Mouse (Mus musculus) forebrain, embryonic 14.5 days (tissue): Measurements from ENCODE around the gene Tbx20. TPM values are rescaled to one million over a fixed set of nuclear protein-coding genes. Genes with fewer than 3 reads are reported as not detected.

Source experiments
- ATAC-seq: fragments of 200-750 bp; cut with Nextera tagmentation; 2 replicates; pipeline ENCODE4 v1.8.0; 2017; ENCODE audit warnings: mild to moderate bottlenecking, moderate library complexity
- DNase-seq: peaks from one replicate; pipeline ENCODE4 v3.0.0-alpha.2; 2015; ENCODE audit warnings: low spot score
- H3K27ac ChIP-seq: fragments of 300-500 bp; sonication (generic); 2 replicates; pipeline ENCODE4 v1.5.1; 2014; ENCODE audit warnings: low read depth, mild to moderate bottlenecking, control low read depth, low read length, moderate library complexity
- H3K27me3 ChIP-seq: fragments of 300-500 bp; sonication (generic); replicated peaks from 2 replicates; pipeline ENCODE4 v1.6.1; 2014; ENCODE audit warnings: low read length, control low read depth, mixed read lengths; ENCODE audit not compliant: control insufficient read depth, insufficient read depth
- H3K36me3 ChIP-seq: fragments of 300-500 bp; sonication (generic); 2 replicates; pipeline ENCODE4 v1.6.1; 2014; ENCODE audit warnings: low read length, control low read depth; ENCODE audit not compliant: control insufficient read depth, insufficient read depth
- H3K4me1 ChIP-seq: fragments of 300-500 bp; sonication (generic); 2 replicates; pipeline ENCODE4 v1.6.1; 2014; ENCODE audit warnings: antibody characterized with exemption, low read length, control low read depth; ENCODE audit not compliant: control insufficient read depth, insufficient read depth
- H3K4me2 ChIP-seq: fragments of 300-500 bp; sonication (generic); 2 replicates; pipeline ENCODE4 v1.6.1; 2014; ENCODE audit warnings: mild to moderate bottlenecking, control low read depth, low read length
- H3K4me3 ChIP-seq: fragments of 300-500 bp; sonication (generic); 2 replicates; pipeline ENCODE4 v1.5.1; 2014; ENCODE audit warnings: low read depth, low read length, control low read depth
- H3K9ac ChIP-seq: fragments of 300-500 bp; sonication (generic); 2 replicates; pipeline ENCODE4 v1.6.1; 2014; ENCODE audit warnings: mild to moderate bottlenecking, low read length, control low read depth, moderate library complexity
- H3K9me3 ChIP-seq: fragments of 300-500 bp; sonication (generic); replicated peaks from 2 replicates; pipeline ENCODE4 v1.6.1; 2016; ENCODE audit warnings: low read length, control low read depth, mixed read lengths; ENCODE audit not compliant: control insufficient read depth
- WGBS: fragments of 180-500 bp; shearing (Covaris S2); extraction: QIAGEN DNeasy Blood & Tissue Kit; methylation state at CpG from one replicate; pipeline ENCODE4 v1.1.7; 2014; 5-methylcytosine and 5-hydroxymethylcytosine counted together
- polyA plus RNA-seq: library from polyadenylated mRNA; unstranded; fragments of >200 nt; fragmentation: Nextera tagmentation; extraction: Ambion mirVana; gene quantifications from 2 replicates; pipeline ENCODE4 v1.2.1, GENCODE M21; 2014

Gene Tbx20
- polyA plus RNA-seq, 1 experiment from 2014 or later: 0.04 TPM

GRCm38 (mm10) chr9:24771713-24772112, 2.4 kb downstream of the Tbx20 start:
- no peaks in the 10 kb centered on the region for H3K9me3 ChIP-seq
- H3K4me3 ChIP-seq: no peak overlapping the region
- no peak overlapping the region for H3K27ac ChIP-seq
- H3K27me3 ChIP-seq: peaks cover 87% of the 10 kb centered on the region
- no peak overlapping the region for H3K9ac ChIP-seq
- H3K4me1 ChIP-seq: no peaks in the 10 kb centered on the region; the same call in 1 of the 2 replicates
- DNase-seq (no peak), ATAC-seq (no peak)
- no peak overlapping the region for H3K4me2 ChIP-seq
- WGBS: 10% methylated on average over 4 of the region's 4 CpGs
- no peaks in the 10 kb centered on the region for H3K36me3 ChIP-seq

DNA sequence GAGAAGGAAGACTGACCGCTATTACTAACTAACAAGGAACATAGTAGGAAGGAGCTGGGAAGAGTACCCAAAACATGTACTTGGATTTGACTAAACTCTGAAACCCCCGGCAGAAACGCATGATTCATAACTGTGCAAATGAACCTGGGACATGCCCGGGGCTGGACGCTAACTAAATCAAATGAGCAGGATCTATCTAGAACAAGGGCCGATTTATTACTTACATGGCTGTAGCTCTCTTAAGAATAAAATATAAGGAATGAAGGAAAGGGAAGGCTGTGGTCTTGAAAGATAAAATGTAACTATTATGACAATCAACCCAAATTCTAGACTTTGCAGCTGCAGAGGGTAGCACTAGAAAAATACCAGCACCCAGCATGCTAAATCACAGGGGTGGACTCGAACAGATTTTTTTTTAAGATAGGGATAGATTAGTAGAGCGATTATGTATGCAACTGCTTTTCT, 3.1 kb downstream of the Tbx20 start:
- Histone ChIP-seq H3K27ac (no peak overlapping the region), H3K9ac (no peak overlapping the region), H3K4me1 (no peaks in the 10 kb centered on the region; the same call in 1 of the 2 replicates), H3K36me3 (no peaks in the 10 kb centered on the region), H3K9me3 (no peaks in the 10 kb centered on the region), H3K4me3 (no peak overlapping the region), H3K4me2 (no peak overlapping the region), H3K27me3 (peaks cover 84% of the 10 kb centered on the region)
- ATAC-seq (no peak), DNase-seq (no peak)
- WGBS: 2% methylated on average over 8 of the region's 8 CpGs

DNA sequence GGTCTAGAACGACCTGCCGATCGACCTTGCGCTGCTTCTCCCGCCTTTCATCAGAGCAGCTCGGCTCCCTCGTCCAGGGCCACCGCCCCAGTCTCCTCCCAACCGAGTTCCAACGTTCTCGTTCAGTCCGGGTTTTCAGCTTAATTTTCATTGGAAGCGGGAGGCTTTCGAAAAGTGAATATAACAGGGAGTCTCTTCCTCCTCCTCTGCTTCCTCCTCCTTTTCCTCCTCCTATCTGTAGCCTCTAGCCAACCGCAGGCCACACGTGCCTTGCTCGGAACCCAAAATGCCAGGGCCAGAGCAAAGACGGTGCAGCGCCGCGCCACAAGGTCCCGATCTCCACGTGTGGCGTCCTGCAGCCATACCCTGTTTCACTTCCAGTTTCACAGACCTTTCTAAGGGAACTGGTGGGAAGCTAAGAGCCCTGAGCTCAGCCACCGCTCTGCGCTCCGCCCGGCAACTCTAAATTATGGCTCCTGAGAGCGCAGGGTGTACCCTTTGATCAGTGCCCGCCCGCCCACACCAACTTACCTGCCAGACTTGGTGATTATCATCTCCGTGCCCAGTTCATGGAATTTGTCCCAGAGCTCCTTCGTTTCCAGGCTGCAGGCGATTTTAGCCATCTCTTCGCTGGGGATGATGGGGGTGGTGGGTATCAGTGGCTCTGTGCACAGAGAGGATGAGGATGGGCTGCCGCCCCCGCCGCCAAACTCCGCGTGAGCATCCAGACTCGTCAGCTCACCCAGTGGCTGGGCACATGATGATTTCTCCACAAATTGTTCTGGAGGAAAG, 3.8 kb downstream of the Tbx20 start:
- Histone ChIP-seq H3K9ac (no peak overlapping the region), H3K27me3 (peaks cover 79% of the 10 kb centered on the region), H3K4me3 (no peak overlapping the region), H3K36me3 (no peaks in the 10 kb centered on the region), H3K27ac (no peak overlapping the region), H3K4me1 (no peaks in the 10 kb centered on the region; the same call in 1 of the 2 replicates), H3K9me3 (no peaks in the 10 kb centered on the region), H3K4me2 (peak overlapping the region; percentile 17; the same call in 1 of the 2 replicates)
- under 1% methylated on average over 41 of the region's 41 CpGs for WGBS
- ATAC-seq (0 out of 2 replicates have a peak, but pooled peaks have one; percentile 26), DNase-seq (no peak)

GRCm38 (mm10) chr9:24769611-24770010, 4.5 kb downstream of the Tbx20 start:
- peaks cover 72% of the 10 kb centered on the region for H3K27me3 ChIP-seq
- no peak overlapping the region for H3K4me2 ChIP-seq
- no peak for DNase-seq
- 2% methylated on average over 9 of the region's 9 CpGs for WGBS
- H3K27ac ChIP-seq: no peak overlapping the region
- no peak overlapping the region for H3K4me3 ChIP-seq
- H3K4me1 ChIP-seq: no peaks in the 10 kb centered on the region; the same call in 1 of the 2 replicates
- H3K36me3 ChIP-seq: no peaks in the 10 kb centered on the region
- ATAC-seq: no peak
- H3K9me3 ChIP-seq: no peaks in the 10 kb centered on the region
- H3K9ac ChIP-seq: no peak overlapping the region

DNA sequence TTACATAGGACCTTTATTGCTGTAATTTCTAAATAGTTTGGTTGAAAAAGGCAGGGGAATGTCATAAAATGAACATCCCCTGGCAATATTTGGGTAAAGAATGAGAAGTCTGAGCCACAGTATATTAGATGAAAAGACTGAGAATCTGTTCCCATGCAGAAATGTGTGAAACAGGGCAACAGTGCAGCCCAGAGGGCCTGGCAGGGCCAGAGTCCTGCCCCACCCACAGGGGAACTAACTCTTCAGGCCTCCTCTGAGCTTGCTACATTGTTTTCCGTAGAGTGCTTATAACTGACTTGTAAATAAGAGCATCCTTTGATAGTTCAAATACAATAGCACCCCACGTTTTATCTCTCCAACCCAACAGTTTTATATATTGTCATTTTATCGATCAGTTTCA, 7.0 kb downstream of the Tbx20 start:
- Histone ChIP-seq H3K27me3 (peaks cover 48% of the 10 kb centered on the region), H3K27ac (no peak overlapping the region), H3K9ac (no peak overlapping the region), H3K9me3 (no peaks in the 10 kb centered on the region), H3K4me2 (no peak overlapping the region), H3K4me3 (no peak overlapping the region), H3K36me3 (no peaks in the 10 kb centered on the region), H3K4me1 (no peaks in the 10 kb centered on the region)
- WGBS: 39% methylated on average over 3 of the region's 3 CpGs
- DNase-seq (no peak), ATAC-seq (no peak)

- Histone ChIP-seq H3K27ac (no peak overlapping the region), H3K27me3 (peaks cover 35% of the 10 kb centered on the region), H3K4me1 (no peaks in the 10 kb centered on the region), H3K4me2 (no peak overlapping the region), H3K9me3 (no peaks in the 10 kb centered on the region), H3K4me3 (no peak overlapping the region), H3K36me3 (no peaks in the 10 kb centered on the region), H3K9ac (no peak overlapping the region)
- DNase-seq (no peak), ATAC-seq (no peak)
- 42% methylated on average over 4 of the region's 4 CpGs for WGBS
Measured at GRCm38 (mm10) chr9:24765572-24765971, 8.5 kb downstream of the Tbx20 start.

DNA sequence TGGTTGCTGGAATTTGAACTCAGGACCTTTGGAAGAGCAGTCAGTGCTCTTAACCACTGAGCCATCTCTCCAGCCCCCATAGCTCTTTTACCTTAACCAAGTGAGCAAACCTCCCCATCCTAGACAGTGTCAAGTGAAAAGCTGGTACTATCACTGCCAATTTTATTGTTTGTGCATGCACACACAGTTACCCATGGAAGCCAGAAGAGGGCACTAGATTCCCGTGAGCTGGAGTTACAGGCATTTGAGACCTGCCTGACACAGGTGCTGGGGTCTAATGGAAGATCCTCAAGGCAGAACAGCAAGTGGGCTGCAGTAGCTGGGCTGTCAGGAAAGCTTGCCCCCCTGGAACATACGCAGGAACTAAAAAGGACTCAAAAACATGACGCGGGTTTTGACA, 13.6 kb downstream of the Tbx20 start:
- Histone ChIP-seq H3K4me2 (no peak overlapping the region), H3K27me3 (no peaks in the 10 kb centered on the region), H3K9me3 (no peaks in the 10 kb centered on the region), H3K4me1 (no peaks in the 10 kb centered on the region), H3K27ac (no peak overlapping the region), H3K9ac (no peak overlapping the region), H3K36me3 (no peaks in the 10 kb centered on the region), H3K4me3 (no peak overlapping the region)
- WGBS: 34% methylated on average over 4 of the region's 4 CpGs
- peak; percentile 37 for DNase-seq
- no peak for ATAC-seq

DNA sequence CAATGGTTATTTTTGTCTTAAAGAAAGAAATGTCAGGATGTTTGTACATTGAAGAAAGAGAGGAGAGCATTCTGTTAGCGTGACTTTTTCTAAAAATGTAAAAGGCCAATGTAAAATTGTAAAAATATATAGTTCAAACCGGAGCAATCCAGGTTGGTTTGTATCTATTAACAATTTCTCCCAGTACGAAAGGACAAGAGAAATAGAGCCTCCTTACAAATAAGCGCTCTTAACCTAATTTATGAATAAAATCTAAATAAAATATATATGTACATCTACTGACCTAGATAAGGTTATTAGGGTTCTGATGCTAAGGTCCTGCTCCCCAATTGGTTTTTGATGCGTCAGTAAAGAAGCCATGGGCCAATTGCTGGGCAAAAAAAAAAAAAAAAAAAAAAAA, 29.1 kb downstream of the Tbx20 start:
- DNase-seq: no peak
- no peak overlapping the region for H3K4me2 ChIP-seq
- 93% methylated on average over 5 of the region's 5 CpGs for WGBS
- no peaks in the 10 kb centered on the region for H3K27me3 ChIP-seq
- no peaks in the 10 kb centered on the region for H3K36me3 ChIP-seq
- H3K9me3 ChIP-seq: no peaks in the 10 kb centered on the region
- H3K4me1 ChIP-seq: no peaks in the 10 kb centered on the region
- H3K27ac ChIP-seq: no peak overlapping the region
- ATAC-seq: no peak
- no peak overlapping the region for H3K9ac ChIP-seq
- H3K4me3 ChIP-seq: no peak overlapping the region

- Histone ChIP-seq H3K4me3 (no peak overlapping the region), H3K27ac (no peak overlapping the region), H3K27me3 (no peaks in the 10 kb centered on the region), H3K9ac (no peak overlapping the region), H3K9me3 (0 out of 2 replicates have a peak, but pooled peaks cover 2% of the 10 kb centered on the region), H3K36me3 (no peaks in the 10 kb centered on the region), H3K4me1 (0 out of 2 replicates have a peak, but pooled peaks cover under 1% of the 10 kb centered on the region), H3K4me2 (no peak overlapping the region)
- ATAC-seq (no peak), DNase-seq (peak; percentile 49)
Measured at GRCm38 (mm10) chr9:24701246-24701645, 72.9 kb downstream of the Tbx20 start.
